Mouse (Mus musculus) bone marrow macrophage, adult 2 months (primary cell): ENCODE results near the gene Wars. TPM values are rescaled to one million over a fixed set of nuclear protein-coding genes. Genes with fewer than 3 reads are reported as not detected.

Experiments
- H3K27ac ChIP-seq: 2 replicates; pipeline ENCODE4 v1.5.1; 2012; ENCODE audit warnings: low read depth, low read length; ENCODE audit not compliant: insufficient read depth
- H3K4me1 ChIP-seq: 2 replicates; pipeline ENCODE4 v1.6.1; 2012; ENCODE audit warnings: low read length; ENCODE audit not compliant: control insufficient read depth, insufficient read depth
- H3K4me3 ChIP-seq: 2 replicates; pipeline ENCODE4 v1.5.1; 2012; ENCODE audit warnings: mild to moderate bottlenecking, low read length, moderate library complexity; ENCODE audit not compliant: insufficient read depth
- CTCF ChIP-seq: IDR thresholded peaks from 2 replicates; pipeline ENCODE4 v1.5.1; 2012; ENCODE audit warnings: low read depth, mild to moderate bottlenecking, low read length, moderate library complexity
- POLR2A ChIP-seq: IDR thresholded peaks from 2 replicates; pipeline ENCODE4 v1.6.1; 2012; ENCODE audit warnings: mild to moderate bottlenecking, low read depth, low read length, borderline replicate concordance
- polyA plus RNA-seq: library from polyadenylated mRNA; stranded (reverse); fragments of >200 nt; gene quantifications from 2 replicates; pipeline ENCODE4 v1.2.4, GENCODE M21; 2012; ENCODE audit not compliant: missing spikeins, insufficient read depth, insufficient read length

Gene Wars
- polyA plus RNA-seq, 1 experiment: 24.8 TPM

- TF ChIP-seq POLR2A: no peak
- TF ChIP-seq CTCF: no peak
- Histone ChIP-seq H3K27ac (no peak overlapping the region), H3K4me1 (peaks cover 4% of the 10 kb centered on the region; the same call in 1 of the 2 replicates), H3K4me3 (no peak overlapping the region)
Measured at GRCm38 (mm10) chr12:108888632-108889031, 5.3 kb downstream of the Wars start.

DNA sequence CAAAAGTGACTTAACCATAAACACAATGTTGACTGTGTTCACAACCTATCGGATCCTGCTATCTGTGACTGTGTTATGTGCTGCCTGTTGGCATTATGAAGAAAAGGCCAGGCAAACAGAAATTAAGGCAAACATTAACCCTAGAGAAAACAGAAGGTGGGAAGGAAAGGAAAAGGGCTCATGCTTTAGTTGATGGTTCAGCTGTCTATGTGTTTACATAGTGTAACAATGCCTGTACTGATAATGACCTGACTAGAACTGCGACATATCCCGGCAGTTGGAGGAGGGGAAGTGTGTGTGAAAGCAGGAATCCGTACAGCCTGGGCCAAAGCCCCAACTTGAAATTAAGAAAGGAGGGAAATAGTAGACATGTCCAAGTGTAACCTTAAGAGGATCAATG is 6.9 kb downstream of the Wars start:
- no peak overlapping the region for H3K27ac ChIP-seq
- TF ChIP-seq CTCF (no peak), POLR2A (no peak)

DNA sequence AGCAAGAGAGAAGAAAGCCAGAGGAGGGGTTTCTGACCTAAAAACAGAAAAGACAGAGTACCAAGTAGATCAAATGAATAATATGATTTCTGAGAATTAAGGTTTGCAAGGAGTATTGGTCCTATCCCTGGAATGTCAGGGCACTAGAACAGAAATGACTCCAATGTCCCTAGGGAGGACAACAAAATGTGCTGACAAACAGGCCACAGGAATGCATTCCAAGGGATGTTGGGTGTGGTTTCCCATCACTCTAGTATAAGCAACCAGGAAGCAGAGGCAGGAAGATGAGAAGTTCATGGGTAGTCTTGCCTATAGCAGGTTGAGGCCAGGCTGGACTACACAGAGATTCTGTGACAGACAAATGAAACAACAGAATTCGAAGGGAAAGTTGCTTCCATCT is 8.1 kb downstream of the Wars start:
- TF ChIP-seq POLR2A (no peak), CTCF (no peak)
- H3K4me3 ChIP-seq: no peak overlapping the region
- no peak overlapping the region for H3K27ac ChIP-seq
- H3K4me1 ChIP-seq: no peaks in the 10 kb centered on the region

More for the DNA sequence above, 6.9 kb downstream of the Wars start:
- Histone ChIP-seq H3K4me1 (no peaks in the 10 kb centered on the region), H3K4me3 (no peak overlapping the region)

DNA sequence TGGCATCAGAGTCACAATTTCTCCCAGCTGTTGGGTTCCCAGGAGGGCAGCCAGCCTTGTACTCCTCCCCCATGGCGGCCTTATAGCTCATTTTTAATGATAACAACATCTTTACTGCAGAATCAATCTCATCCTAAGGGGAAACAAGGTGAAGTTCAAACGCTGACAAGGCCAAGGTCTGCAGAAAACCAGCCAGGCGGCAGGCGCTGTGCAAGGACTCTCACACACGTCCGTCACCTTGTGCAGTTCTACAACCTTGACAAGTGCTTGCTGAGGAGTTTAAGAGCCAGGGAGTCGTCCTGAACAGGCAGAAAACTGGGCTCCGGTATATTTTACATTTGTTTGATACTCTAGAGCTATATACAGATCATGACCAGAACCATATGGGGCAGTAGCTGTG is 11.2 kb downstream of the Wars start:
- Histone ChIP-seq H3K4me3 (no peak overlapping the region), H3K27ac (no peak overlapping the region), H3K4me1 (no peaks in the 10 kb centered on the region)
- no peak for TF ChIP-seq POLR2A
- no peak for TF ChIP-seq CTCF

GRCm38 (mm10) chr12:108881192-108881591 is 12.8 kb downstream of the Wars start:
- no peak overlapping the region for H3K4me3 ChIP-seq
- no peak overlapping the region for H3K27ac ChIP-seq
- H3K4me1 ChIP-seq: no peaks in the 10 kb centered on the region
- TF ChIP-seq CTCF (no peak), POLR2A (no peak)

GRCm38 (mm10) chr12:108880606-108881005 is 13.4 kb downstream of the Wars start:
- no peak for TF ChIP-seq POLR2A
- TF ChIP-seq CTCF: no peak
- Histone ChIP-seq H3K27ac (no peak overlapping the region), H3K4me1 (no peaks in the 10 kb centered on the region), H3K4me3 (no peak overlapping the region)

DNA sequence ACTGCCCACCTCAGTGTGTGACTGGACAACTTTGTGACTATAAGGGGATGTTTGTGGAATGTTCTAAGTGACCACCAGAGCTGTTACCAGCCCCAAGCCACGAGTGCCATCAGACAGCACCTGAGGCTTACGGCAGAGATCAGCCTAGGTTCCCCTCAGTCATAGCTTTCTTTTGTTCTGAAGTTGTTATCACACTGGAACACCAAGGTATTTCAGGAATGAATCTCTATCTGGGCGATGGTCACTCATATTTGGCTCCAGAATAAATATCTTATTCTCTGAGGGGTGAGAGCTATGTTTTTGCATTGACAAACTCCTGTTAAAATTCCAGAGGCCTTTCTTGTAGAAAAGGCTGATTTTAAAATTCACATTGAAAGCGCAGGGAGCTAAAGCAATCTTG is 14.8 kb downstream of the Wars start:
- no peak for TF ChIP-seq POLR2A
- TF ChIP-seq CTCF: no peak
- no peak overlapping the region for H3K27ac ChIP-seq
- no peak overlapping the region for H3K4me3 ChIP-seq
- no peaks in the 10 kb centered on the region for H3K4me1 ChIP-seq

GRCm38 (mm10) chr12:108873122-108873521 is 20.9 kb downstream of the Wars start:
- no peak overlapping the region for H3K27ac ChIP-seq
- no peak for TF ChIP-seq CTCF
- TF ChIP-seq POLR2A: no peak
- no peaks in the 10 kb centered on the region for H3K4me1 ChIP-seq
- H3K4me3 ChIP-seq: no peak overlapping the region

DNA sequence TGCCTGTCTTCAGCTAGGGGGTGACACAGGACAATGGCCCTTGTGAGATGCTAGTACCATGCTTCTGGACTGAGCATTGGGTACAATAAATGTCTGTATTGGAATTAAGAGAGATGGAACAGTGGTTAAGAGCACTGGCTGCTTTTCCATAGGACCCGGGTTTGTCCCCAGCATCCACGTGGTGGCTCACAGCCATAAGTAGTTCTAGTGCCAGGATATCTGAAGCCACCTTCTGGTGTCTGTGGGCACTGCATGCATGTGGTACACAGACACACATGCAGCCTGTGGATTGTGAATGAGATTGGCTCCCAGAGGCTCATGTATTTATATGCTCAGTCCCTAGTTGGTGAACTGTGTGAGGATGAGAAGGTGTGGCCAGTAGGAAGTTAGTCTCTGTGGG is 24.4 kb downstream of the Wars start:
- Histone ChIP-seq H3K4me3 (no peak overlapping the region), H3K27ac (no peak overlapping the region), H3K4me1 (no peaks in the 10 kb centered on the region)
- TF ChIP-seq CTCF (peak; percentile 23; the same call in 1 of the 2 replicates), POLR2A (no peak)

DNA sequence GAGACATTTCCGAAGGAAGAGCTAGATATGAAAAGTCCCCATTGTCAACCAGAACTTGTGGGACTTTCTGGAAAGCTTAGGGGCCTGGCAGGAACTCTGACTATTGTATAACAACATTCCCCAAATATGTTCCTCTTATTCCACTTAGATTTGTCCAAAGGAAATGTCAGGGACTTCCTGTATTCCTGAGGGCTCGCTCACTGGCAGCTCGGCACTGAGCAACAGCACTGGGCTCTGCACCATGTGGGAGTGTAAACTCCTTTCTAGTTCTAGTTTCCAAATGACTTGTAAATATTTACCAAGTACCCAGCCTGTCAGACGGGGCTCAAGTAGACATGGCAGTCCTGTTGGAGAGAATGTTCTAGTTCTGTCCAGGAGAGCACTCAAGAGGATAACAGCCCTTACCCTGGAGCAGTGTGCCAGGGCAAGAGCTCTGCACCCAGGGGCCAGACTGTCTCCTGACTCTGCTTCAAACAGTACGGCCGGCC is 28.9 kb downstream of the Wars start:
- Histone ChIP-seq H3K4me3 (no peak overlapping the region), H3K4me1 (no peaks in the 10 kb centered on the region), H3K27ac (no peak overlapping the region)
- TF ChIP-seq CTCF (no peak), POLR2A (no peak)

GRCm38 (mm10) chr12:108858486-108858885 is 35.5 kb downstream of the Wars start:
- TF ChIP-seq CTCF: no peak
- TF ChIP-seq POLR2A: no peak
- H3K4me1 ChIP-seq: no peaks in the 10 kb centered on the region
- no peak overlapping the region for H3K27ac ChIP-seq
- H3K4me3 ChIP-seq: no peak overlapping the region
